Mouse (Mus musculus) right cerebral cortex, postnatal 25 days (tissue): ENCODE results near the gene Spsb1.

ENCODE experiments used
- DNase-seq: peaks from one replicate; pipeline ENCODE4 v3.0.0; 2022

Spsb1 gene

DNA sequence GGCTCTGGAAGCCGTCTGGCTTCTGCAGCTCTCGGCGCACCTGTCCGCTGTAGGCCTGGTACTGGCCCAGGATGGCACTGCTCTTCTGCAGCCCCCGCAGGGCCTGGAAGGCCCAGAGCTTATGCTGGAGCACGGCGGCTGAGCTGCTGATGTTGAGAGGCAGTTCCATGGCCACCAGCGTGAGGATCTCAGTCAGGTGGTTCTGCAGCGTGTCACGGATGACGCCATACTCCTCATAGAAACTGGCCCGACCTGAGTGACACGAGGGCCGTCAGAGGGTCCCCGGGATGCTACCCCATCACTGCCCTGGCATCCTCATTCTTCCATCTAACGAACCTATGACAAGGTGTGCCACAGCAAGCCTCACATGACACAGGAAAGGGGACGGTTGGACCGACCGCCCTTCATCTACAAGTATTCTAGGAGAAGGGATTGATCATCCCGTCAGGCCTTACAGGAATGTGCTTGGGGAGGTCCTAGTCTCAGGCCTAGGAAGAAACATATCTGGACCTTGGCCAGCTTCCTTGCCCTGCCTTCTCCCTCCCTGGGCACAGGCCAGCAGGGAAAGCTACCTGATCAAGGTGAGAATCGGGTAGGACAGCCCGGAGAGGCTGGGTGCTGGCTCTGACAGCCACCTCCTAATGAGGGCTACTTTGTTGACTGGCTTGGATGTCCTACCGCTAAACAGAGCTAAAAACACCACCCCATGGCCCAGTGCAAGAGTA is 29.2 kb upstream of the Spsb1 start:
- DNase-seq: no peak

DNA sequence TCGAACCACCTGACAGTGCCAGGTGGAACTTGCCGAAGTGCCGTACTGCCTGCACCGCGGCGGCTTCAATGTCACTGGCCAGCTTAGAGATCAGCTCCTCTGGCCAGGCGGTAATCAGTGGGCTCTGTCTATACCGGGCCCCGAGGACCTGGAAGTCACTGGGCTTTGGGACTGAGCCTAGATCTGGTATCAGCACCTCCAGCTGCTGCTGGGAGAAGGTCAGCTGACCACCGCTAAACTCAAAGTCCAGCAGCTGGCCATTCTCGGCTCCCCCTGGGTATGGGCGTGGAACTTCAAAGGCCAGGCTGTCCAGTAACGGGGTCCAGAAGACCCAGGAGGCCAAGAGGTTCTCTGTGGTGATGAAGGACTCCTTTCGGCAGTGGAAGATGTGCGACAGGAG is 27.3 kb upstream of the Spsb1 start:
- no peak for DNase-seq

GRCm38 (mm10) chr4:149979819-149980308 is 25.0 kb upstream of the Spsb1 start:
- peak; percentile 79 for DNase-seq

- no peak for DNase-seq
Observed at GRCm38 (mm10) chr4:149978820-149979219, 24.0 kb upstream of the Spsb1 start.

DNA sequence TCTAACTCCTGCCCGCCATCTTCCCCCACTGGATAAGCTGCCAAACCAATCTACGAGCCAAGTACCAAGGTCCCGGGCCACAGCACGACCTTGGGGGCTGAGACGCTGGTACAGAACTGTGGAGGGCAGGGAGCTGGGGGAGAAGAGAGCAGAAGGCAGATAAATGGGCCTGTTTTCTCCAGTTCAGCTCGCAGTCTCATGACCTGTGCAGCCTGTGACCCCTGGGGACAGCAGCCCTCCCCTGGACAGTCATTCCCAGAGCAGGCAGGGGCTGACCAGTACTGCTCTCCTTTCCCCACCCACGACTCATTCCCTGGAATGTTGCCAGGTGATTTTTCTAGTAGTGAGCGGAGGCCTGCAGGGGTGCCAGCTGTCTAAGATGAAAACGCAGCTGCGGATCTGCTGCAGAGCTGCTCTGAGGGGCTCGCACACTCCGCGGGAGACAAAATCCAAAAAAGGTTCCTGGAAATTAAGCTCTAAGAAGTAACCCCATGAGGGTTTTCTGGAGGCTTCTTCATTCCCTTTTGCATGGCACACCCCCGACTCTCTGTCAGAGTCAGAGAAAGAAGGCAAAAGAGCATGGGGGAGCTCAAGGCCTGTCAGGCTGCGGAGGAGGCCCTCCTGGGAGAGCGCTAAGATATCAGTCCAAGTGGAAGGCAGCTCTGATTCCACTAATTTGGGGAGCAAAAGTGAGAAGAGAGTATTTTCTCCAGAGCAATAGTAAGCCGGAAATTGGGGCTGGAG is 23.1 kb upstream of the Spsb1 start:
- DNase-seq: no peak

GRCm38 (mm10) chr4:149977181-149977580 is 22.3 kb upstream of the Spsb1 start:
- no peak for DNase-seq

- no peak for DNase-seq
Observed at GRCm38 (mm10) chr4:149975730-149976254, 20.9 kb upstream of the Spsb1 start.

- DNase-seq: no peak
Observed at GRCm38 (mm10) chr4:149975291-149975690, 20.4 kb upstream of the Spsb1 start.

DNA sequence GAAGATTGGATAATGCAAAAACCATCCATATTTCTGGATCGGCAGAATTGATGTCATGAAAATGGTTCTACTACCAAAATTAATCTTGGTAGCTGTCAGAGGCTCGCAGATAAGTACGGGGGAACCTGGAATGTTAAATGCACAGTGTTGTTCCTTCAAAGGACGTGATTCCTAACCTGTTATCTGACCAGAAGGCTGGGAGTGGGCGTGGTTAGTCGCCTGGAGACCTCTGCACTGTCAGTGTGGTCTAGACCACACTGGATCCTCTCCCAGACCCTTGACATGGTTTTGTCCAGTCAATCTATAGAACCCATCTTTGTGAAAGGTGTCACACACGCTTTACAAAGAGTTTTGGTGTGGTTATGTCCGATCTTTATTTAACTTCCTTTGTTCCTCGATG is 16.6 kb upstream of the Spsb1 start:
- no peak for DNase-seq

DNA sequence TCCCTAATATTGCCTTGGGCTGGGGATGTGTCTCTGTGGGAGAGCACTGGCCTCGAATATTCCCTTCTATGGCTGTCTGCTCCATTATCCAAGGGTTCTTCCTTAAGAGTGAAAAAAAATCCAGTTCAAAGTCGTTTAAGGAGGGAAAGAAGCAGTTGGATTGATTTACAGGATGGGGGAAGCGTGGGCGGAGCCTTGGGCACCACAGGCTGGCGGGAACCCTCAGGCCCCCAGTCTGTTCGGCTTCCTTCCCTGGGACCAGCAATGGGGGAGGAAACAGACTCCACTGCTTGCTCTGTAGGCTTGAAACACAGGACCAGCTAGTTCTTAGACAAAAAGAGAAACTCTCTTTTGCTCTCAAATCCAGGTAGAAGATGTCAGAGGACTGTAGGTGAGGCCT is 13.7 kb upstream of the Spsb1 start:
- DNase-seq: no peak

DNA sequence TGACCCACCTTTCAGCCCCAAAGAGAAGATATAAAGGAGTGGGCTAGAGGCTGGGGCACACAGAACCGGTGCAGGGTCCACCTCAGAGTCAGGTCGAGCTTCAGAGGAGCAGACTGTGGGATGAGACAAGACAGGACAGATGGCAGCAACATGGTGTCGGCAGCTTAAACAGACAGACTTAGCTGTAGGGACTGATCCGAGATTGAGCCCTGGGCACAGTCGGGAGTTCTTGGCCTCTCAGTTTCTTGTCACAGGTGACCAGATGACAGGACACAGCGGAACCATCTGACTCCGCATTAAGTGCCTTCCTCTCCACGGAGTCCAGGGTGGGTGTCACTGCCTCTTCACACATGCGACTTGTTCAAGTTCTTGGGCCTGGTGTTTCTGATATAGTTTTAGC is 12.1 kb upstream of the Spsb1 start:
- no peak for DNase-seq

GRCm38 (mm10) chr4:149966252-149966651 is 11.4 kb upstream of the Spsb1 start:
- DNase-seq: no peak

DNA sequence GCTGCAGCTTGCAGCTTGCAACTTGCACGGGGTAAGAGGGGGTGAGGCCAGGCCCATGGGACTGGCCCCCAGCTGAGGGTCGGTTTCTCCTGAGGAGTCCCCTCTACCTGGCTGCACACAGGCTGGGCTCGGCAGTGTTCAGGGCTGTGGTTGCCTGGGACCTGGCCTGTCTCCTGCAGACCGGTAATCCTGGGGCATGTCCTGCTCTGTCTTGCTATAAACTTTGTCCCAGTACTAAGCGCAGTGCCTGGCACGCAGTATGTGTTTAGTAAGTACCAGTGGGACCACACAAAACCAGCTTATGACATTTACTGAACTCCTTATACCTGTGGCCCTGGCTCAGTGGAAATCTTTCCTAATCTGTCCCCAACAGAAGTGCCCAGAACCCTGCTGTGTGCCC is 10.8 kb upstream of the Spsb1 start:
- DNase-seq: no peak

DNA sequence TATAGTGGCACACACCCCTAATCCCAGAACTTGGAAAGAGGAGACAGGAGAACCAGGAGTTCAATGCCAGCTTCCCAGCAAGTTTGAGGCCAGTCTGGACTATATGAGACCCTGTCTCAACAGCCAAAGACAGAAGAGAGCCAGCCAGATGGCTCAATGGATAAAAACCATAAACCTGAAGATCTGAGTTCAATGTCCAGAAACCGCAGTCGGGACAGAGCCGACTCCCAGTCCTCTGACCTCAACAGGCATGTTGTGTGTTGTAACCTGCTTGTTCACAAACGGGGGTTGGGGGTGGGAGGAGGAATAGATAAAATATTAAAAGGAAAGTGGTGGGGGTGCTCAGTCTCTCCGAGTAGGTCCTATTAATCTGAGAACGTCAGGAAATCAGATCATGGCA is 10.4 kb upstream of the Spsb1 start:
- DNase-seq: no peak

DNA sequence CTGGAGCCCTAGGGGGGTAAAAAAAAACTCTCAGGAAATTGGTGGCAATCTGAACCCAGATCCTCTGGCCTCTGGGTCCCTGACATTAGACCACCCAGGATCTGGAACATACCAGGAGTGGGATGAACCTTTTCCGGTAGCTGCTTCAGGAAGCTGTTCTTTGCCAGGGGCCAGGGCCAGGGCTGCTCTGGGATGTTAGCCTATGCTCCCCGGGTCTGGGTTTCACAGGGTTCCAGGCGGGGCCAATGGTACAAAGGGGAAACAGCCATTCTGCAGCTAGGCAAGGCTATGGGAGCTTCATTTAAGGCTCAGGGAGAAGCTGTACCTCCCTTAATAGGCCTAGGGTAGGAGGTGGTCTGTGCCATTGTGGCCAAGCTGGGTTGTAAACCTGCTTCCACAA is 9.9 kb upstream of the Spsb1 start:
- no peak for DNase-seq

GRCm38 (mm10) chr4:149964285-149964684 is 9.4 kb upstream of the Spsb1 start:
- DNase-seq: no peak

DNA sequence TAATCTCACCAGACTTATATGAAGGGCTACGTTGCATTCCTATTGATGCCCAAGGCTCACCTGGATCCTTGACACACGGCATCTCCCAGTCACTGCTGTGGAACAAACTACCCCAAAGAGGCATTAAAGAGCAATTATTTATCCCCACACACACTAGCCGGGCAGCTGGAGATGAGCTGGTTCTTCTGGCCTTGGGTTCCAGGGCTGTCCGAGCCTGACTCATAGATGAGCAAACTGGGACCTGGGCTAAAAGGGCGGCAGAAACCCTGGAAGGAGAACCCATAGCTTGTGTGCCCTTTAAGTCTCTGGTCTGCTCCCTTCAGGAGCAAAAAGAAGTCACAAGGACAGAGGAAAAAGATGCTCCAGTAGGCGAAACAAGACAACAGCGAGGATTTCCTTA is 5.5 kb upstream of the Spsb1 start:
- no peak for DNase-seq

DNA sequence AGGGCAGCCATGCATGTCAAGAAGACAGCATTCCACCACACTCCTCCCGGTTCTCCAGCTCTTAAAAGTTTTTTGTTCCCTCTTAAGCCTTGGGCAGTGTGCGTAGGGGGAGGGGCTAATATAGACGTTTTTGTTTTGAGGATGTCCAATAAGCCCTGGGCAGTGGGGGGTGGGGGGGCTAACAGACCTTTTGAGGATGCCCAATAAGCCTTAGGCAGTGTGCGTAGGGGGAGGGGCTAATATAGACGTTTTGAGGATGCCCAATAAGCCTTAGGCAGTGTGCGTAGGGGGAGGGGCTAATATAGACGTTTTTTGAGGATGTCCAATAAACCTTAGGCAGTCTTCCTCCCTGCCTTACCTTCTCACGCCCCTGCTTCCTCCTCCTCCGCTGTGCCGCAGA is 5.0 kb upstream of the Spsb1 start:
- no peak for DNase-seq

GRCm38 (mm10) chr4:149958566-149958965 is 3.7 kb upstream of the Spsb1 start:
- peak; percentile 75 for DNase-seq

DNA sequence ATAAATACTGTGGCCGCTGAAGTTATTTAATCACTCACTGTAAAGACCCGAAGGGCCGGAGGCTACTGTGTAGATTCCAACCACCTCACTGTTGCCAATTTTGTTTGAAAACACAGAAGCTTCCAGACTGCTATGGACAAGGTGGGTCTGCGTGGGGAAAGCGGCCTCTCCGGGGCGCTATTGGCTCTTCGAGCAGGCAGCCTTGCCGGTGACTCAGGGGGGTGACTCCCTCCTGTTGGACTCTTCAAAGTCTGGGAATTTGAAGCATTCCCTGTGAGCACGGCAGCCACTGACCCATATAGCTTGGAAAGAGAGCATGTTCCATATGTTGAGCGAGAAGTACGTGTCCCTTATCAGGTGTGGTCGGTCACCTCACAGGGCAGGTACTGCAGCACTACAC is 1.2 kb upstream of the Spsb1 start:
- DNase-seq: no peak

DNA sequence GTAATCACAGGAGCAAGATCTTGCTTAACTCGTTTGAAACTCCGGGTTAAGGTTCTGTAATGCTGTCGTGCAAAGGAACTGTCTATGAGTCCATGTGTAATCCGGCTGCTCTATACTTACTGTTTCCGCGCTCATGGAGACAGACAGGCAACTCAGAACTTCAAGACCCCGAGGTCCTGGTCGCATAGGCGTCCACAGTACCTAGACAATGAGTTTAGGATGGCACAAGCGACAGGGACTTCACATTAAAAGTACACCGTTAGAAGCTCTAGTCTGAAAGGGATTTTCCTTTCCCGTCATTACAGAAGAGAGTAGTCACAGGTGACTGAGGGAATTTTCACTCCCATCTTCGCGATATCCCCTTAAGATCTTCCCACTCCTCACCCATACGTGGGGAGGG is 788 bp upstream of the Spsb1 start:
- DNase-seq: no peak

GRCm38 (mm10) chr4:149953621-149954481 is 992 bp downstream of the Spsb1 start:
- DNase-seq: peak; percentile 58

GRCm38 (mm10) chr4:149952201-149952600 is 2.6 kb downstream of the Spsb1 start:
- no peak for DNase-seq
